Mouse (Mus musculus) cerebellum, adult 9-11 months (tissue): ENCODE data around the gene Txndc2.

Source experiments
- DNase-seq: peaks from one replicate; pipeline ENCODE4 v3.0.0; 2022

Txndc2 gene

DNA sequence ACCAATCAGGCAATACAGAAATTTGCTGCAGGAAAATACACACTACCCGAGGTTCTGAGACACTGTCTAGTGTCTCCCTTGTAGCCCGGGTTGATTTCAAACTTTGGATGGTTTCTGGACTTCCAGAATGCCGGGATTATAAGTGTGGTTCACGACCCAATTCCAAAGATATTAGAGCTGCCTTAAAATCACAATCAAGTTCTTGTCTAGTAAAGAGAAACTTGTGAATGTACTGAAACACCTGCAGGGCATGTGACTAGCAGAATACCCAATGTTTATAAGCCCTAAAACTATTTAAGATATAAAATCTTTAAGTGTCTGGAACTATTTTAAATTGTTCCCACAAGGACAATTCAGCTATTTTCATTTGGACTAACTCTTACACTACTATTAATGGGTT, 30.2 kb downstream of the Txndc2 start:
- no peak for DNase-seq

DNA sequence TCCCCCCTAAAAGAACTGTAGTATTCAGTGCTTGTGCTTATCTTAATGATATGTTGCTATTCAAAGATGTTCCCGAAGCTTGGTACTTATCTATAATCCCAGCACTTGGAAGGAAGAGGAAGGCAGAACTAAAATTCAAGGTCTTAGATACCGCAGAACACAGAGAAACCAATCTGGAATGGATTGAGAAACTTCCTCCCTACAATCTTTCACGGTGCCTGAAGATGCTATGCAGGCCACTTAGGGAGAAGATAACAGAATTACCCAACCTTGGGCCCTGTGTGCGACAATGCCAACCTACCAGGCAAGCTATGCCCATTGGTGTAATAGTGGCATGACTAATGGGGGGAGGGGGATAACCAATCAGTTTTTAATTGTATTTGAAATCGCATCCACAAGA, 33.2 kb downstream of the Txndc2 start:
- no peak for DNase-seq

- DNase-seq = no peak
Measured at GRCm38 (mm10) chr17:65608312-65608687, 33.7 kb downstream of the Txndc2 start.

GRCm38 (mm10) chr17:65607574-65608311, 34.2 kb downstream of the Txndc2 start:
- DNase-seq = no peak

GRCm38 (mm10) chr17:65606014-65606413, 36.0 kb downstream of the Txndc2 start:
- no peak for DNase-seq

DNA sequence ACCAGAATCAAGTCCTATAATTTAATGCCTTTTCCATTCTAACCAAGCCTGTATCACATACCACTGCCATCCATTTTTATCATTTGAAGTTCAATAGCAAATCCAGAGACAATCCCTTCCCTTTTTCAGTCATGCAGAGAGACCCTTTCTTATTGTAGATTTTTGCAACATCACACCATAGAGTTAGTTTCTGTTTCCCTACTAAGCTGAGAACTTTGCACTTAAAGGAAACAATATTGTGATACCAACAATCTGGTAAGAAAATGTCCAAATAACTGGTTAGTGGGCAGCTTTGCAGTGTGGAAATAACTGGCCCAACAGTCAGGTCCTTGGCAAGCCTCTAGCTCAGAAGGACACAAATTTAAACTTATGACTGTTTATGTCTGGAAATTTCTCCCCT, 37.1 kb downstream of the Txndc2 start:
- DNase-seq = no peak

DNA sequence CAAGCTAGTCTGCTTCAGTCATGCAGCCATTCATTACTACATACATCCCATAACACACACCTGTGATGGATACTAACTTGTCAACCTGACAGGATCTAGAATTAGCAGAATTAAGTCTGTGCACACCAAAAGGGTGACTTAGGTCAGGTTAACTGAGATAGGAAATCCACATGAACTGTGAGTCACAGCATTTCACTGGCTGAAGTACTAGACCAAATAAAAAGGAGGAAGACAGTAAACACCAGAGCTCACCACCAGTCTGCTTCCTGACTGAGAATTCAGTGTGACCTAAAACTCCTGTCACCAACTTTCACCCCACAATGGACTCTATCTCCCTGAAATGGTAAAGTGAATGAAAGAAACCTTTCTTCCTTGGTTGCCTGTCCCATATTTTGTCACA, 37.7 kb downstream of the Txndc2 start:
- DNase-seq = no peak

GRCm38 (mm10) chr17:65597857-65598486, 44.0 kb downstream of the Txndc2 start:
- DNase-seq = no peak

DNA sequence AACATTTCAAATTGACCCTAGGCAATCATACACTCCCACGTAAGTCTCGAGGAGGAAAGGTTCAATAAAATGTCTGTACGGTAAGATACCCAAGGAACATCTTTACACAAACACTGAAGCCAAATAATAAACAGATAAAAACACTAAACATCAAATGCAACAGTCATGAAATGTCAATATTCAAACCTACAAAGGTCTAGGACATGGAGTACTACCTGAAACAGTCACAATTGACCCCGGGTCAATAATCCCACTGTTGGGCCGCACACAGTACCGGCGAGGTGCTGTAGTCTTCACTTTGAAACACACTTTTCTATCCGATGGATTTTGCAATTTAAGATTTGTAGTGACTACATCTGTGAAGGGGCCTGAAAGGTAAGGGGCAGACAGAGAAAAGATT, 47.3 kb downstream of the Txndc2 start:
- DNase-seq = no peak
